Mouse (Mus musculus): Measurements from ENCODE around the gene Pgc. TPM values are rescaled to one million over a fixed set of nuclear protein-coding genes. Genes with fewer than 3 reads are reported as not detected.
A peak's percentile ranks its signal among the peaks of the same experiment; 100 is the strongest.

Pgc gene
- total RNA-seq, 4 experiments from 2014 or later, result not detected

DNA sequence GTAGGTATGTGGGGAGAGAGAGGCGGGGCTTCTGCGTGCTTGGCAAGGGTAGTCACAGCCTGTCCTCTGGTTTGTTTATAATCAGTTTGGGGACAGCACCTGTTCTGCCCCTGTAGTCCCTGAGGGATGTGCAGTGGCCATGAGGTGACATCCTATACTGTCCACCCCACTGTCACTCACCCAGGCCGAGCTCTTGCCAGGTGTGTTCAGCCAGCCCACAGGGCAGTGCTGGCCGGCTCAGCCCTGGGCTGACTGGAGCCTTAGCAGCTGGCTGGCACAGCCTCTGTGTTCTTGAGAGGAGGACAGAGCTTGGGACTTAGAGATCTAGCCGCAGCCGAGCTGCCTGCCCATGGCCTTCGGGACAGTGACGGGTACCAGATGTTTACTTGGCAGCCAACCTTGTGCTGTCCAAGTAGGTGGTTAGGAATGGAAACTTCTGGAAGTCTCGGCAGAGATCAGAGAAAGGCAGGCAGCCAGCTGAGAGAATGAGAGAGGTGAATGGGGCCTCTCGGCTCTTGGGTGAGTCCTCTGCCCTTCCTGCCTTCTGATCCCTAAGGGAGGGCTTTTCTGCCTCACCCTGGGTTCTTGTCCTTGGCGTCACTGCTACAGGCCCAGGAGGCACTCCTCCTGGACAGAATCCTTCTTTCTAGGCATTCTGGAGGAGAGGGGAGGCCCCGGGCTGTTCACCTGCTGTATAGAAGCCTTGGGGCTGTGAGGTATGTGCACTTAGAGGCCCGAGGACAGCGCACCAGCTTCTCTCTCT lies 22.3 kb downstream of the Pgc start:
- no peak for DNase-seq (ENCODE audit: low spot score in 2 of 2)

- DNase-seq (ENCODE audit: low spot score in 2 of 2), result no peak
Observed at GRCm38 (mm10) chr17:47749626-47750025, 23.0 kb downstream of the Pgc start.

DNA sequence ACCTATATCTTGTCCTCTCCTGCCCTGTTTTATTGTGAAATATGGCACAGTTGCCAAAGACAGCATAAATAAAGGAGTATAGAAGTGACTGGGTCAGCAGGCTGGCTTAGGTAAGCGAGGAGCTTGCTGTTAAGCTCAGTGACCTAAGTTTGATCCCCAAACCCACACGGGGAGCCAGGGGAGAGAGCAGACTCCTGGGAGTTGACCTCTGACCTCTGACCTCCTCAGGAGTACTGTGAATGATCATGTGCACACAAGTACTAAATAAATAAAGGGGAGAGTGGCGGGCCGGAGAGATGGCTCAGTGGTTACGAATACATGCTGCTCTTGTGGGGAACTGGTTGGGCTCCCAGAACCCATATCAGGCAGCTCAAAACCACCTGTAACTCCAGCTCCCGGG lies 23.5 kb downstream of the Pgc start:
- no peak for DNase-seq (ENCODE audit: low spot score in 2 of 2)

DNA sequence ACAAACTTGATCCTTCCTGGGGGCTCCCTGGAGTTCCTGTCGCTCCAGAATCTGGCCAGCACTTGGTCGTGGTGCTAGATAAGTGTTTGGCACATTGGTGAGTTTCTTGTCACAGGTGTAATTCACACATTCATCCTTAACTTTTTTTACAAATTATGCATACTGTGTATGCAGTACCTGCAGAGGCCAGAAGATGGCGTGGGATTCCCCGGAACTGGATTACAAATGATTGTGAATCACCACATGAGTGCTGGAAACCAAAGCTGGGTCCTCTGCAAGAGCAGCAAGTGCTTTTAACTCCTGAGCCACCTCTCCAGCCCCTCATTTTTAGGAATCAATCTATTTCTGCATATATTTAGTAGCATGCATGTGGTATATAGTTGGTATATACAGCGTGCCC lies 25.2 kb downstream of the Pgc start:
- no peak for DNase-seq (ENCODE audit: low spot score in 2 of 2)

- no peak for DNase-seq (ENCODE audit: low spot score in 2 of 2)
Observed at GRCm38 (mm10) chr17:47753130-47753775, 26.6 kb downstream of the Pgc start.

GRCm38 (mm10) chr17:47754246-47754645 lies 27.6 kb downstream of the Pgc start:
- DNase-seq (ENCODE audit: low spot score in 2 of 2), result no peak

- no peak for DNase-seq (ENCODE audit: low spot score in 2 of 2)
Observed at GRCm38 (mm10) chr17:47756366-47756765, 29.7 kb downstream of the Pgc start.

- no peak for DNase-seq (ENCODE audit: low spot score in 2 of 2)
Observed at GRCm38 (mm10) chr17:47757056-47757610, 30.5 kb downstream of the Pgc start.

DNA sequence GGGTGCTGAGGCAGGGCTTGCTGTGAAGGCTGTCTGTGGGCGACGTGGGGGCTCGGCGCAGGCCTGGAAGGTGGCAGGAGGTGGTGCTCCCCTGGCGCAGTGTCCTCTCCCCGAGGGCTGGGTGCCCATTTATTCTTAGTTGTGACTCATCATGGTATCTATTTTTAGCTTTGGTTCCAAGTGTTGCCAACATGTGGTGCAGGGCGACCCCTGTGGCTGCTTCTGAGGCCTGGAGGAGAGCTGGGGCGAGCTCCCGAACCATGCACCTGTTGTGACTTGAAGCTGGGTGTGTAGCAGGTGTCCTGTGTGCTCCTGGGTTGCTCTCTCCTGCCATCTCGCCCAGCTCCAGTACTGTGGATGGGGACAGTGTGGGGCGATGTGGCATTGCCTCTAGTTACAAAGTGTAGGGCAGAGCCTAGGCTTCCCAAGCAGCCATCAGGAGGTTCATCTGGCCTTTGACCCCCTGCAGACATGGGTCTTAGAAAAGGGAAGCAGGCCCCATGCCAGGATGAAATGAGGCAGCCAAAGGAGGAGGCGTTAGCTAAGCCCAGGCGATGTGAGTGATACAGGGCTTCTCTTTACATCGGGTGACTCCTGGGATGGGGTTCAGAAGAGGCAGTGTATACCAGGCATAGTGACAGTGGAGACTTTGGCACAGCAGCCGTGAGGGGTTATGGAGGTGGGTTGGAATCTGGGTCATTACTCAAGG lies 33.2 kb downstream of the Pgc start:
- DNase-seq (ENCODE audit: low spot score in 2 of 2), result peak in 1 of 2 experiments; percentile 26

GRCm38 (mm10) chr17:47762028-47762427 lies 35.4 kb downstream of the Pgc start:
- no peak for DNase-seq (ENCODE audit: low spot score in 2 of 2)

DNA sequence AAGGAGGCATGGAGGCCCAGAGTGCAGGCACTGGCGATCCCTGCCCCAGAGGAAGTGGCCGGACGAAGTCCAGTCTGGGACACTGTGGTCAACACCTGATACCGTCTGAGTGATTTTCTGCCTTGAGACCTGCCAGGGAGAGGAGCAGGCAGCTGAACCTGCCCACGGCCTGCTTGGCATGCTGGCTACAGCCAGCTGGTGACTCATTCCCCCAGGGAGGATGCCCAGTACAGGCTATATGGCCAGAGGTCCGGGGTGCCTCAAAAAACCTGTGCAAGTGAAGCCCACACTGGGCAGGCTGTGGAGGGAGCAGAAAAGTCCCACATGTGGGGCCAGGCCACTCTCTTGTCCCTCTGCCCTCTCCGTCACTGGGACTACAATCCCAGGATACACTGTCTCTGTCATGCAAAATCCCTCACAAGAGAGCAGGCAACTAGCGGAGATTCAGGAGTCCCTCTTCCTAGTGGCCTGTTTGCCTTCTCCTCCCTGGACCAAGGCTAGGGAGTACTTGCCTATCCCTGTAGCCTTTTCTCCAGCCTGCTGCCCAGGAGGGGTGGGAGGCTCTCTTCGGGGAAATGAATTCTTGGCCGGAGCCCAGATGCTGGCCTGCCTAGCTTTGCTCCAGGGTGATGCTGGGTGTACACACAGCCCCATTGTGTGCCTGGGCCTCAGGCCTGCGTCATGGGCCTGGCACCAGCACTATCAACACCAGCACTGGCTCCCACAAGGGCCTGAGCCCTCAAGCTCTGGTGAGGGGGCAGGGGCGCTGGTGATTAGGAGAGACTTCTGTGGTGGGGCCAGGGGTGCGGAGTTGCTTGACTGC lies 36.1 kb downstream of the Pgc start:
- peak; percentile 87 to 89 for DNase-seq (ENCODE audit: low spot score in 2 of 2)

DNA sequence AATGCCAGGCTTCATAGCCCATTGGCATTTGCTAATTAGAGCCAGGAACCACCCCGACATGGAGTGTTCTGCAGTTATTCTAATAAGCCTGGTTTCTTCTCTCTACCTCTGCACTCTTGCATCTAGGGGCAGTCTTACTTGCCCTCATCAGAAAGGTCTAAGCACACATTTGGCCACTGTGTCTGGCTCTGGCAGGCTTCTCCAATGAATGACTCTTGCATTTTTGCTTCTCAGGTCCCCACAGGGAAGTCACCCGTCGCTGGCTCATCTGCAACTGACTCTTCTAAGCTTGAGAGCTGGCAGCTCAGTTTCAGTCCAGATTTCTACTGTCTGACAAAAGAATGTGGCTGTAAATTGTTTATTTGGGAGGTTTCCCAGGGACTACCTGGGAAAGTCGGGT lies 39.3 kb downstream of the Pgc start:
- no peak for DNase-seq (ENCODE audit: low spot score in 2 of 2)

DNA sequence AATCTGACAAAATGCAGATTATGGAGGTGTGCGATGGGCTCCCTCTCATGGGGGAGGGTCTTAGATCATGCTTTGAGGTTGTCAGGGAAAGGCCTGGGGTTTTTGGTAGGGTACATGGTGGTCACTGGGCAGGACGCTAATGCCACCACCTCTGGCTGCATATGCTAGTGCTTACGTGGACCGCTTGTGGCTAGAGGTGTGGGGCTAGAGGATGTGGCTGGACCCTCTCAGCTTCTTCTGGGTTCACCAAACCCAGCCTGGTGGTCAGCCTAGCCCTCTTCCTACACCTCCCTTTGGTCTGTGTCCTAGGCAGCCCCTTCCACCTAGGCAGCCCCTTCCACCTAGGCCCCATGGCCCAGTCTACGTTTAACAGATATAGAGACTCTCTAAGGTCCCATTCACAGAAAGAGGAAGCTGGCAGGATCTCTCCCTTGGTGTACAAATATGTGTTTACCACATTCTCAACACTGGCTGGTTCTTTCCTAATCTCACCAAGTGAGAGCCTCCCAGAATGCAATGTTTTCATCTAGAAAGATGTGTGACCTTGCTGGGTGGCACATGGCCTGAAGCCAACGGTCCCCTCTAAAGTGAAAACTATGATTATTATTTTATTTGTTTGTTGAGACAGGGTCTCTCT lies 39.9 kb downstream of the Pgc start:
- no peak for DNase-seq (ENCODE audit: low spot score in 2 of 2)

DNA sequence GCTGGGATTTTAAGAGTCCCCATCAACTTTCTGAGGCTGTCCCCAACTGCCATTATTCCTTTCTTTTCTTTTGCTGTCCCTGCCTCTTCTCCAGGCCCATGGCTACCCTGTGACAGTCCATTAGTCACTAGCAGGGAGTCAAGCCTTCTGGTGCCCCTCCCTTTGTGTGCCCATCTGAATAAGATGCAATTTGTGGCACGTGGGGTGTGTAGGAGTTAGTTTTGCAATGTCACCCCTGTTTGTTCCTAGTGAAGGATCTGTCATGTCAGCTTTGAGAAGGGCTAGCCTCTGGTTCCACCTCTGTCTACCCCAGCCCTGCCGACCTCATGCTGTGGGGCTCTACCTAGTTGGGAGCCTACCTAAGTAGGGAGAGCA lies 40.4 kb downstream of the Pgc start:
- DNase-seq (ENCODE audit: low spot score in 2 of 2), result no peak

GRCm38 (mm10) chr17:47767456-47768141 lies 41.0 kb downstream of the Pgc start:
- no peak for DNase-seq (ENCODE audit: low spot score in 2 of 2)

- DNase-seq (ENCODE audit: low spot score in 2 of 2), result no peak
Observed at GRCm38 (mm10) chr17:47768707-47769276, 42.1 kb downstream of the Pgc start.

- no peak for DNase-seq (ENCODE audit: low spot score in 2 of 2)
Observed at GRCm38 (mm10) chr17:47769389-47770299, 43.0 kb downstream of the Pgc start.

- DNase-seq (ENCODE audit: low spot score in 2 of 2), result no peak
Observed at GRCm38 (mm10) chr17:47773604-47774003, 47.0 kb downstream of the Pgc start.

GRCm38 (mm10) chr17:47777141-47777540 lies 50.5 kb downstream of the Pgc start:
- DNase-seq (ENCODE audit: low spot score in 2 of 2), result no peak

Measured in layer of hippocampus, adult 8-10 months (tissue).